Mouse (Mus musculus) forebrain, embryonic 14.5 days (tissue): ENCODE data around the gene Ccdc15. TPM values are rescaled to one million over a fixed set of nuclear protein-coding genes. Genes with fewer than 3 reads are reported as not detected.

Experiments used
- ATAC-seq: fragments of 200-750 bp; cut with Nextera tagmentation; 2 replicates; pipeline ENCODE4 v1.8.0; 2017; ENCODE audit warnings: mild to moderate bottlenecking, moderate library complexity
- DNase-seq: peaks from one replicate; pipeline ENCODE4 v3.0.0-alpha.2; 2015; ENCODE audit warnings: low spot score
- H3K27ac ChIP-seq: fragments of 300-500 bp; sonication (generic); 2 replicates; pipeline ENCODE4 v1.5.1; 2014; ENCODE audit warnings: low read depth, mild to moderate bottlenecking, control low read depth, low read length, moderate library complexity
- H3K27me3 ChIP-seq: fragments of 300-500 bp; sonication (generic); replicated peaks from 2 replicates; pipeline ENCODE4 v1.6.1; 2014; ENCODE audit warnings: low read length, control low read depth, mixed read lengths; ENCODE audit not compliant: control insufficient read depth, insufficient read depth
- H3K36me3 ChIP-seq: fragments of 300-500 bp; sonication (generic); 2 replicates; pipeline ENCODE4 v1.6.1; 2014; ENCODE audit warnings: low read length, control low read depth; ENCODE audit not compliant: control insufficient read depth, insufficient read depth
- H3K4me1 ChIP-seq: fragments of 300-500 bp; sonication (generic); 2 replicates; pipeline ENCODE4 v1.6.1; 2014; ENCODE audit warnings: antibody characterized with exemption, low read length, control low read depth; ENCODE audit not compliant: control insufficient read depth, insufficient read depth
- H3K4me2 ChIP-seq: fragments of 300-500 bp; sonication (generic); 2 replicates; pipeline ENCODE4 v1.6.1; 2014; ENCODE audit warnings: mild to moderate bottlenecking, control low read depth, low read length
- H3K4me3 ChIP-seq: fragments of 300-500 bp; sonication (generic); 2 replicates; pipeline ENCODE4 v1.5.1; 2014; ENCODE audit warnings: low read depth, low read length, control low read depth
- H3K9ac ChIP-seq: fragments of 300-500 bp; sonication (generic); 2 replicates; pipeline ENCODE4 v1.6.1; 2014; ENCODE audit warnings: mild to moderate bottlenecking, low read length, control low read depth, moderate library complexity
- H3K9me3 ChIP-seq: fragments of 300-500 bp; sonication (generic); replicated peaks from 2 replicates; pipeline ENCODE4 v1.6.1; 2016; ENCODE audit warnings: low read length, control low read depth, mixed read lengths; ENCODE audit not compliant: control insufficient read depth
- WGBS: fragments of 180-500 bp; shearing (Covaris S2); extraction: QIAGEN DNeasy Blood & Tissue Kit; methylation state at CpG from one replicate; pipeline ENCODE4 v1.1.7; 2014; 5-methylcytosine and 5-hydroxymethylcytosine counted together
- polyA plus RNA-seq: library from polyadenylated mRNA; unstranded; fragments of >200 nt; fragmentation: Nextera tagmentation; extraction: Ambion mirVana; gene quantifications from 2 replicates; pipeline ENCODE4 v1.2.1, GENCODE M21; 2014

Ccdc15 gene
- polyA plus RNA-seq, 1 experiment from 2014 or later: 5.3 TPM

- no peak overlapping the region for H3K9ac ChIP-seq
- no peak overlapping the region for H3K4me2 ChIP-seq
- ATAC-seq (peak; percentile 84), DNase-seq (peak; percentile 88)
- H3K27ac ChIP-seq: peak overlapping the region; percentile 76
- 6% methylated on average over 6 of the region's 6 CpGs for WGBS
- H3K9me3 ChIP-seq: no peaks in the 10 kb centered on the region
- no peak overlapping the region for H3K4me3 ChIP-seq
- no peaks in the 10 kb centered on the region for H3K27me3 ChIP-seq
- peaks cover 11% of the 10 kb centered on the region; the same call in 1 of the 2 replicates for H3K4me1 ChIP-seq
- H3K36me3 ChIP-seq: no peaks in the 10 kb centered on the region
Observed at GRCm38 (mm10) chr9:37359331-37360220, 11.3 kb upstream of the Ccdc15 start.

GRCm38 (mm10) chr9:37358713-37359330 is 10.6 kb upstream of the Ccdc15 start:
- Histone ChIP-seq H3K4me1 (peaks cover 11% of the 10 kb centered on the region; the same call in 1 of the 2 replicates), H3K4me3 (no peak overlapping the region), H3K27ac (peak overlapping the region; percentile 76), H3K4me2 (no peak overlapping the region), H3K27me3 (no peaks in the 10 kb centered on the region), H3K9me3 (no peaks in the 10 kb centered on the region), H3K36me3 (no peaks in the 10 kb centered on the region), H3K9ac (no peak overlapping the region)
- DNase-seq (peak; percentile 79), ATAC-seq (peak; percentile 75)
- WGBS: 4% methylated on average over 7 of the region's 7 CpGs

DNA sequence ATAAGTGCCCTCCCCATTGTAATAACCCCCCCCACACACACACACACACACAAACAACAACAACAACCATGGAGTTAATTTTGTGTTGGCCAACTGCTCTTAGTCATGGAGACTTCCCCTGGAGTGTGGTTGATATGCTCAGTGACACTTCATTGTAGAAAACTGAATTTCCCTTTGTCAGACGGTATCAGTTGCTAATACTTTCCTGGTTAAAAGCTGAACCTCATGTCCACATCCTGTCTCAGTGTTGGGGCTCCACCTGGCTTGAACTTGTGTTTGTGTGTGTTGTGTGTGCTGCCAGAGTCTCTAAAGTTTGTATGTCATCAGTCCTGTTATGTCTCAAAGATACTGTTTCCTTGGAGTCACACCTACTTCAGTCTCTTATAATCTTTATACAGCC is 6.3 kb upstream of the Ccdc15 start:
- Histone ChIP-seq H3K27ac (no peak overlapping the region), H3K4me2 (no peak overlapping the region), H3K4me1 (peaks cover 10% of the 10 kb centered on the region; the same call in 1 of the 2 replicates), H3K9me3 (no peaks in the 10 kb centered on the region), H3K36me3 (no peaks in the 10 kb centered on the region), H3K9ac (no peak overlapping the region), H3K4me3 (no peak overlapping the region), H3K27me3 (no peaks in the 10 kb centered on the region)
- 82% methylated on average over 1 of the region's 1 CpGs for WGBS
- DNase-seq: no peak
- ATAC-seq: no peak

DNA sequence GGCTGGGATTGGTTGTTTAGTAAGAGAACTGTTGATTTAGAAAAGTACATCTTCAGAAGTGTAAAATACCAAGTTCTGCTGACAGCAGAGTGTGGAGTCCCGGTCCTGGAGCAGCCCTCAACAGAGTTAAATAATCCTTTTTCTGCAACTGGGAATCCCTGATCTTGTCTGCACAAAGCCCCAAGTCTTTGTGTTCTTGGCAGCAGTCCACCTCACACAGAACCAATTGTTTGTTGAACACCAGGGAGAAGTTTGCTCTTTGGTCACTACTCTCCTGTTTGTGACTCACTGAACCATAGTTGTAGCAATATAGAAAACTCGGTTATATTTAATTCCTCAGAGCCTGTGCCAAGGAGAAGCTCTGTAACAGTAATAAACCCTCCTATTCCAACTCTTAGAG is 3.0 kb upstream of the Ccdc15 start:
- WGBS: 48% methylated on average over 2 of the region's 2 CpGs
- Histone ChIP-seq H3K27ac (no peak overlapping the region), H3K9ac (no peak overlapping the region), H3K4me2 (no peak overlapping the region), H3K9me3 (no peaks in the 10 kb centered on the region), H3K4me3 (no peak overlapping the region), H3K36me3 (no peaks in the 10 kb centered on the region), H3K27me3 (no peaks in the 10 kb centered on the region), H3K4me1 (peaks cover 12% of the 10 kb centered on the region)
- DNase-seq (no peak), ATAC-seq (no peak)

- peak overlapping the region; percentile 71 for H3K4me2 ChIP-seq
- no peaks in the 10 kb centered on the region for H3K9me3 ChIP-seq
- no peak overlapping the region for H3K27ac ChIP-seq
- H3K4me3 ChIP-seq: peak overlapping the region; percentile 59
- no peaks in the 10 kb centered on the region for H3K36me3 ChIP-seq
- peak overlapping the region; percentile 78 for H3K9ac ChIP-seq
- DNase-seq (no peak), ATAC-seq (no peak)
- peaks cover 12% of the 10 kb centered on the region for H3K4me1 ChIP-seq
- H3K27me3 ChIP-seq: no peaks in the 10 kb centered on the region
- 87% methylated on average over 3 of the region's 3 CpGs for WGBS
Observed at GRCm38 (mm10) chr9:37349050-37349449, 818 bp upstream of the Ccdc15 start.

GRCm38 (mm10) chr9:37347184-37347987 is 846 bp downstream of the Ccdc15 start:
- Histone ChIP-seq H3K9ac (peak overlapping the region; percentile 78), H3K4me2 (peak overlapping the region; percentile 71), H3K27ac (peak overlapping the region; percentile 85; the same call in 1 of the 2 replicates), H3K9me3 (no peaks in the 10 kb centered on the region), H3K4me3 (peak overlapping the region; percentile 59), H3K36me3 (0 out of 2 replicates have a peak, but pooled peaks cover 2% of the 10 kb centered on the region), H3K27me3 (no peaks in the 10 kb centered on the region), H3K4me1 (peaks cover 12% of the 10 kb centered on the region)
- 25% methylated on average over 12 of the region's 12 CpGs for WGBS
- ATAC-seq (no peak), DNase-seq (peak; percentile 24)

DNA sequence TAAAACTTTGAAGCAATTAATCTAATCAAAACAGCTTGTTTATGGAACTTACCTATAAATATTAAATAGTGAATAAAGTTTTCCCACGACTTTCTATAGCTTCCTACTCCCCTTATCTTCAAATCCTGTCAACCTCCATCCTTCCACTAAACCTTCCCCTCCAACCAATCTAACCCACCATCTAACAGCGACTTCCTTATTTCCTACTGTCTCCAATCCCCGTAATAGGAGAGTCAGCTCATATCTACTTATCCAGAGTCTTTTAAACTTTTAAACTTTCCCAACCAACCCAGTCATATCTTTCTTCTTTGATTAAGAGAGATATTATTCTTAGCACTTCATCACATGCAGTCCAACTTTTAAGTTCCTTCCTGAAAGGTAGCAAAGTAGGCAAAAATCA is 2.8 kb downstream of the Ccdc15 start:
- ATAC-seq: no peak
- WGBS: 86% methylated on average over 3 of the region's 3 CpGs

DNA sequence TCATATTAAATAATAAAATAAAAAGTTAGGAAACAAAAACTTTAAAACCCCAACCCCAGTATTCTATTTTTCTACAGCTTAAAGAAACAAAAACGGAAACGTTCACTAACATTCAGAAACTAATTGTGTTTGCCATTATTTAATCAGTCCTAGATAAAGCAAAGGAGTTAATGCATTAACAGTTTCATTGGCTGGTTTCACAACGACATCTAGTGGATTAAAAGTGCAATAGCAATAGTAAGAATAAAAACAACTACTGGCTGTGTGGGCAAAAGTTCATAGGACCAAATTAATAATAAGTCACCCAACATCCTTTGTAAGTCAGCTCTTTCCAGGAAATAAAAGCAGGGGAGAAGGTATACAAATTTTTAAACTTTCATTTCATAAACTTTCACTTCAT is 18.8 kb downstream of the Ccdc15 start:
- H3K4me2 ChIP-seq: no peak overlapping the region
- no peak overlapping the region for H3K9ac ChIP-seq
- ATAC-seq (no peak), DNase-seq (peak; percentile 49)
- 33% methylated on average over 3 of the region's 3 CpGs for WGBS
- no peaks in the 10 kb centered on the region for H3K27me3 ChIP-seq
- H3K4me3 ChIP-seq: no peak overlapping the region
- H3K27ac ChIP-seq: no peak overlapping the region
- no peaks in the 10 kb centered on the region for H3K4me1 ChIP-seq
- no peaks in the 10 kb centered on the region for H3K36me3 ChIP-seq
- H3K9me3 ChIP-seq: no peaks in the 10 kb centered on the region

More for the DNA sequence above, 2.8 kb downstream of the Ccdc15 start:
- Histone ChIP-seq H3K4me1 (peaks cover 12% of the 10 kb centered on the region), H3K27ac (no peak overlapping the region), H3K4me2 (no peak overlapping the region), H3K27me3 (no peaks in the 10 kb centered on the region), H3K36me3 (0 out of 2 replicates have a peak, but pooled peaks cover 8% of the 10 kb centered on the region), H3K9me3 (no peaks in the 10 kb centered on the region), H3K4me3 (no peak overlapping the region), H3K9ac (no peak overlapping the region)
- no peak for DNase-seq
